Mouse (Mus musculus) bone marrow, adult 2 months (tissue): Measurements from ENCODE around the gene S1pr1.

ENCODE experiments used
- CTCF ChIP-seq: fragments of 200-500 bp; IDR thresholded peaks from 2 replicates; pipeline ENCODE4 v1.5.1; 2011; ENCODE audit warnings: low read length, control low read depth; ENCODE audit not compliant: control insufficient read depth, insufficient read depth
- POLR2A ChIP-seq: fragments of 200-500 bp; IDR thresholded peaks from 2 replicates; pipeline ENCODE4 v1.6.1; 2011; ENCODE audit warnings: low read depth, mild to moderate bottlenecking, control low read depth, low read length, borderline replicate concordance; ENCODE audit not compliant: control insufficient read depth

DNA sequence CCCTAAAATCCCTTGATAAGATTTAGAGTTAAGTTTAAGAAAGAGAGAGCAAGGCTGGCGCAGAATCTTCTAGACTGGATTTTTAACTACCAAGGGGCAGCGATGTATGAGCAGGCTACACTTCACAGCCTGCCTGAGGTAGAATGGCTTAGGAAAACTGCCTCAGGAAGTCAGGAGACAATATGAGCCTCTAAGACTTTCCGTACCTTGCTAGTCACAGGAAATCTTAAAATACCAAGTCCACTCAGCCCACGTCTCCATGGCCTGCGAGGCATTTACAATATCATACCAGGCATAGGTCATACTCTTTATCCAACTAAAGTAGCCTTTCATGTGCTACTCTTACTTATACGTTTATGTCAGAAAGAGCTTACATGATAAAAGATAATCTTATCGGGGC is 48.0 kb upstream of the S1pr1 start:
- TF ChIP-seq CTCF: no peak
- no peak for TF ChIP-seq POLR2A
